Mouse (Mus musculus) bone marrow, adult 2 months (tissue): ENCODE results near the gene BC025920.

Experiments used
- CTCF ChIP-seq: fragments of 200-500 bp; IDR thresholded peaks from 2 replicates; pipeline ENCODE4 v1.5.1; 2011; ENCODE audit warnings: low read length, control low read depth; ENCODE audit not compliant: control insufficient read depth, insufficient read depth
- POLR2A ChIP-seq: fragments of 200-500 bp; IDR thresholded peaks from 2 replicates; pipeline ENCODE4 v1.6.1; 2011; ENCODE audit warnings: low read depth, mild to moderate bottlenecking, control low read depth, low read length, borderline replicate concordance; ENCODE audit not compliant: control insufficient read depth

DNA sequence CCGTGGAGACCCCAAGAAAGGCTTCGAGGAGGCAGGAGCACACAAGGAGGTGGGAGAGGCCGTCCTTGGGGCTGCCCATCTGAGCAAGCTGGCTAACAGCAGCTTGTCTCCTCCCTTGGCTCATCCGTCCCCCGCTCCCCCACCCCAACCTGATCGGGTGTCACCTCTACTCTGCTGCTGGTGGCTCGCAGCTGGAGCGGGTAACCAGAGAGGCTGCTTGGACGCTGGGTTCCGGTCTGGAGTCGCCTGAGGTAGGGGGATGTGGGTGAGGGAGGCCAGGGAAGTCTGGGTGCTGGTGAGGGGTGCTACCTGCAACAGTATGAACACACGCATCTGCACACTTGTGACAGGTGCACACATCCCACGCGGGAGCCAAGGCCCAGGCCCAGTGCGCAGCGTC lies 22.3 kb downstream of the BC025920 start, which contains the start of gene Ankrd24:
- TF ChIP-seq CTCF (no peak), POLR2A (no peak)
